Mouse (Mus musculus) C2C12 (cell line): ENCODE data around the gene Gm609.

Source experiments
- CTCF ChIP-seq: IDR thresholded peaks from one replicate; pipeline ENCODE4 v1.5.1; 2011; ENCODE audit not compliant: control insufficient read depth, insufficient read depth, insufficient read length
- MAX ChIP-seq: IDR thresholded peaks from one replicate; pipeline ENCODE4 v1.6.1; 2011; ENCODE audit warnings: mild to moderate bottlenecking, control low read depth
- MYOD1 ChIP-seq: IDR thresholded peaks from one replicate; pipeline ENCODE4 v1.6.1; 2011; ENCODE audit warnings: low read depth; ENCODE audit not compliant: control insufficient read depth, insufficient read length
- USF1 ChIP-seq: IDR thresholded peaks from one replicate; pipeline ENCODE4 v1.6.1; 2011; ENCODE audit warnings: low read depth, mild to moderate bottlenecking, control low read depth, moderate library complexity

DNA sequence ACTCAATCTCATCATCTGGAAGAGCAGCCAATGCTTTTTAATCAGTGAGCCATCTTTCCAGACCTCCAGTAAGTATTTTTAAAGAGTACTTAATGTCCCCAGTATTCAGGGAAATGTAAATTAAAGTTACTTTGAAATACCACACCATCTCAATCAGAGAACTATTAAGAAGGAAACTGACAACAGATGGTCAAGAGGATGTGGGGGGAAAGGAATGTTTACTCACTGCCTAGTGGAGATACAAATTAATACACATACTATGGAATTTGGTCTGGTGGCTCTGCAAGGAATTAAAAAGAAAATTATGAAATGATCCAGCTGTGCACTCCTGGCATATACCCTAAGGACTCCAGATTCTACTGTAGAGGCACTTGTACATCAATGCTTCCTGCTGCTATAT is 57.2 kb downstream of the Gm609 start:
- TF ChIP-seq CTCF (no peak), MYOD1 (no peak), MAX (no peak), USF1 (no peak)
